Mouse (Mus musculus) heart, postnatal 0 days (tissue): ENCODE measurements around the gene Dennd2c.

Source experiments
- CTCF ChIP-seq: IDR thresholded peaks from 2 replicates; pipeline ENCODE4 v1.5.1; 2016; ENCODE audit warnings: antibody characterized with exemption, control low read depth, low read depth
- EP300 ChIP-seq: IDR thresholded peaks from 2 replicates; pipeline ENCODE4 v1.6.1; 2016; ENCODE audit warnings: antibody characterized with exemption, low read depth

DNA sequence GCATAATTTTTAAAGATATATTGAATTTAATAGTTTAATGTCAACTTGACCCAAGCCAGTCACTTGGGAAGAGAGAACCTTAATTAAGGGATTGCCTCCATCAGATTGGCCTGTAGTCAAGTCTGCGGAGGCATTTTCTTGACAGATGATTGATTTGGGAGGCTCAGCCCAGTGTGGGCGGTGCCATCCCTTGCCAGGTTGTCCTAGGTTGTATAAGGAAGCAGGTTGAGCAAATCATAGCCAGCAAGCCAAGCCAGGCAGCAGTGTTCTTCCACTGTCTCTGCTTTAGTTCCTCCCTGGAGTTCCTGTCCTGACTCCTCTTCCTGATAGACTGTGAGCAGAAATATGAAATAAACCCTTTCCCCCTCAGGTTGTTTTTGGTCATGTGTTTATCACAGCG is 21.2 kb downstream of the Dennd2c start:
- TF ChIP-seq CTCF (no peak), EP300 (no peak)
